Mouse (Mus musculus): ENCODE results near the gene Galr2. TPM values are rescaled to one million over a fixed set of nuclear protein-coding genes. Genes with fewer than 3 reads are reported as not detected.

Galr2 gene
- polyA plus RNA-seq, 1 experiment = 1.1 TPM

DNA sequence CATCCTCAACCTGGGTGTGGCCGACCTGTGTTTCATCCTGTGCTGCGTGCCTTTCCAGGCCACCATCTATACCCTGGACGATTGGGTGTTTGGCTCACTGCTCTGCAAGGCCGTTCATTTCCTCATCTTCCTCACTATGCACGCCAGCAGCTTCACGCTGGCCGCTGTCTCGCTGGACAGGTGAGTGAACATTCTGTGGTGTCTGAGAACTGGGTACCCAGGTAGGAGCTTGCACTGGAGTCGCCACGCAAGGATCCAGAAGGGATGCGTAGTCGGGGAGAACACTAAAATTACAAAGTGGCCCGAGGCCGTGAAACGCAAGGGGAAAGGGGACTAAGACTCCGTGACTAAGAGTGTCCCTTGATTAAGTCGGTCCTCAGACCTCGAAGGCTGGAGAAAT is 932 bp downstream of the Galr2 start:
- TF ChIP-seq CTCF (IDR thresholded peaks at IDR 0.05; ENCODE audit: borderline replicate concordance, control insufficient read depth, extremely low read depth, insufficient read depth, low read length, poor library complexity) = no peak
- TF ChIP-seq POLR2A (IDR thresholded peaks at IDR 0.05; ENCODE audit: control insufficient read depth, extremely low read depth, insufficient read depth, low read length, poor library complexity) = no peak
- 9% methylated on average over 18 of the region's 18 CpGs for WGBS
- H3K27me3 ChIP-seq (ENCODE audit: control insufficient read depth, insufficient read depth, low read length) = peaks cover 31% of the 10 kb centered on the region; the same call in 1 of the 2 replicates
- no peak overlapping the region for H3K4me3 ChIP-seq (ENCODE audit: control insufficient read depth, insufficient read depth, low read length)
- no peaks in the 10 kb centered on the region for H3K36me3 ChIP-seq (ENCODE audit: control insufficient read depth, insufficient read depth, low read length)
- H3K4me1 ChIP-seq (replicated peaks; ENCODE audit: control insufficient read depth, insufficient read depth, low read length) = no peaks in the 10 kb centered on the region; the same call in 1 of the 2 replicates
- no peak for DNase-seq
- H3K27ac ChIP-seq (ENCODE audit: control insufficient read depth, insufficient read depth, low read length) = no peak overlapping the region

DNA sequence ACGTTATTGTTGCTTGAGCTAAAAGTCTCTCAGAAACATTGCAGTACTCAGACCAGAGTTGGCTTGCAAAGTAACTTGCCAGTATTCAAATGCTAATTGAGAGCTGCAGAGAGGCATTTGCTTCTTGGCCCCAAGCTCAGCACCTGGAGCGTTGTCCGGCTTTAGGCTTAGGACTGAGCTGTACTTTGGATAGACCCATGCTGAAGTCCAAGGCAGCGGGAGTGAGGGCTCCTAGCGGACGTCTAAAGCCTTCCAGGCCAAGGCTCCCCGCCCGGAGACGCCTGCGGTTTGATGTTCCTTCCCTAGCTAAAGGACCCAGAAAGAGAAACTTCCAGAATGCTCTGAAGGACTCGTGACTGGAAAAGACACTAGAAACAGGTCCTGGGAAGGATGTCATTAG is 1.4 kb downstream of the Galr2 start:
- H3K36me3 ChIP-seq (ENCODE audit: control insufficient read depth, insufficient read depth, low read length) = no peaks in the 10 kb centered on the region
- no peaks in the 10 kb centered on the region; the same call in 1 of the 2 replicates for H3K4me1 ChIP-seq (replicated peaks; ENCODE audit: control insufficient read depth, insufficient read depth, low read length)
- no peak for DNase-seq
- no peak overlapping the region for H3K27ac ChIP-seq (ENCODE audit: control insufficient read depth, insufficient read depth, low read length)
- H3K27me3 ChIP-seq (ENCODE audit: control insufficient read depth, insufficient read depth, low read length) = peaks cover 31% of the 10 kb centered on the region; the same call in 1 of the 2 replicates
- WGBS = 3% methylated on average over 11 of the region's 11 CpGs
- TF ChIP-seq POLR2A (IDR thresholded peaks at IDR 0.05; ENCODE audit: control insufficient read depth, extremely low read depth, insufficient read depth, low read length, poor library complexity) (no peak), CTCF (IDR thresholded peaks at IDR 0.05; ENCODE audit: borderline replicate concordance, control insufficient read depth, extremely low read depth, insufficient read depth, low read length, poor library complexity) (no peak)
- H3K4me3 ChIP-seq (ENCODE audit: control insufficient read depth, insufficient read depth, low read length) = no peak overlapping the region

- no peak for TF ChIP-seq POLR2A (IDR thresholded peaks at IDR 0.05; ENCODE audit: control insufficient read depth, extremely low read depth, insufficient read depth, low read length, poor library complexity)
- no peak for TF ChIP-seq CTCF (IDR thresholded peaks at IDR 0.05; ENCODE audit: borderline replicate concordance, control insufficient read depth, extremely low read depth, insufficient read depth, low read length, poor library complexity)
- no peak for DNase-seq
- no peaks in the 10 kb centered on the region for H3K36me3 ChIP-seq (ENCODE audit: control insufficient read depth, insufficient read depth, low read length)
- peaks cover 31% of the 10 kb centered on the region; the same call in 1 of the 2 replicates for H3K27me3 ChIP-seq (ENCODE audit: control insufficient read depth, insufficient read depth, low read length)
- H3K4me1 ChIP-seq (replicated peaks; ENCODE audit: control insufficient read depth, insufficient read depth, low read length) = no peaks in the 10 kb centered on the region; the same call in 1 of the 2 replicates
- 12% methylated on average over 48 of the region's 48 CpGs for WGBS
- H3K27ac ChIP-seq (ENCODE audit: control insufficient read depth, insufficient read depth, low read length) = no peak overlapping the region
- H3K4me3 ChIP-seq (ENCODE audit: control insufficient read depth, insufficient read depth, low read length) = no peak overlapping the region
Observed at GRCm38 (mm10) chr11:116282912-116283521, 2.3 kb downstream of the Galr2 start.

DNA sequence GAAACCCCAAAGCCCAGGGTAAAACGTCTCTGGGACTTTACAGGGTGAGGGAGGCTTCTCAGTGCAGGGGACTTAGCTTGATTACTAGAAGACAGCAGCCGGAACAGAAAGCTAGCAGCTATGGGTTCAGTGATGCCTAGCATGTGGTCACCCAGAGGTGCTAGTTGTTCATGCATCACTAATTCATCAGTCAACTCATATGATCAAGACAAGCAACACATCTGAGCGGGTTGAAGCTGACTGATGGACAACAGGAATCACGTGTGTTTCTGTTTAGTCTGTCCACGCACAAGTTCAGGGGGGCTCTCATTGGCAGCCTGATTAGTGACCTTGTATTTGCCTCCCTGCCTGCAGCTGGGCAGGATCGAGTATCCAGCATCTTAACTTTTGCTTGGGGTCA is 3.2 kb downstream of the Galr2 start:
- no peak for DNase-seq
- H3K36me3 ChIP-seq (ENCODE audit: control insufficient read depth, insufficient read depth, low read length) = no peaks in the 10 kb centered on the region; the same call in 1 of the 2 replicates
- TF ChIP-seq POLR2A (IDR thresholded peaks at IDR 0.05; ENCODE audit: control insufficient read depth, extremely low read depth, insufficient read depth, low read length, poor library complexity) (no peak), CTCF (IDR thresholded peaks at IDR 0.05; ENCODE audit: borderline replicate concordance, control insufficient read depth, extremely low read depth, insufficient read depth, low read length, poor library complexity) (no peak)
- no peaks in the 10 kb centered on the region; the same call in 1 of the 2 replicates for H3K4me1 ChIP-seq (replicated peaks; ENCODE audit: control insufficient read depth, insufficient read depth, low read length)
- whole genome bisulfite sequencing = 73% methylated on average over 6 of the region's 6 CpGs
- peaks cover 31% of the 10 kb centered on the region; the same call in 1 of the 2 replicates for H3K27me3 ChIP-seq (ENCODE audit: control insufficient read depth, insufficient read depth, low read length)
- H3K4me3 ChIP-seq (ENCODE audit: control insufficient read depth, insufficient read depth, low read length) = no peak overlapping the region
- H3K27ac ChIP-seq (ENCODE audit: control insufficient read depth, insufficient read depth, low read length) = no peak overlapping the region

GRCm38 (mm10) chr11:116285770-116286191 is 5.0 kb downstream of the Galr2 start:
- TF ChIP-seq POLR2A (IDR thresholded peaks at IDR 0.05; ENCODE audit: control insufficient read depth, extremely low read depth, insufficient read depth, low read length, poor library complexity) = no peak
- no peaks in the 10 kb centered on the region; the same call in 1 of the 2 replicates for H3K4me1 ChIP-seq (replicated peaks; ENCODE audit: control insufficient read depth, insufficient read depth, low read length)
- no peak overlapping the region for H3K27ac ChIP-seq (ENCODE audit: control insufficient read depth, insufficient read depth, low read length)
- DNase-seq = no peak
- H3K36me3 ChIP-seq (ENCODE audit: control insufficient read depth, insufficient read depth, low read length) = peaks cover 3% of the 10 kb centered on the region; the same call in 1 of the 2 replicates
- H3K4me3 ChIP-seq (ENCODE audit: control insufficient read depth, insufficient read depth, low read length) = no peak overlapping the region
- WGBS = 81% methylated on average over 7 of the region's 7 CpGs
- peaks cover 26% of the 10 kb centered on the region; the same call in 1 of the 2 replicates for H3K27me3 ChIP-seq (ENCODE audit: control insufficient read depth, insufficient read depth, low read length)

DNA sequence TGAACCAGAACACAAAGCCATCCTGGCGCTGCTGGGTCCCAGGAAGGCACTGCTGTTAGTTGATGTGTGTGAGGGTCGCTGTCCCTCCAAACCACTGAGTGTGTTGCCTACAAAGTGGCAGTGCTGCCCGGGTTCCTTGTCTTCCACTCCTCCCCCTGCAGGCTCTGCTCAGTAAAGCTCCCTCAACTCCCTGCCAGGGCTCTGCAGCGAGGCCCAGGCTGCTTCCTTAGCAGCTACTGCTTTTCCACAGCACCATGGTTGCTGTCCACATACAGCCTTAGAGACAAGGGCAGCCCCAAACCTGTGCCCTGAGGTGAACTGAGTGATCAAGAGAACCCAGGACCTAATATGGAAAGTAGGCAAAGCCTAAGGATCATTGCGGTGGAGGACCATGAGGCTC is 6.6 kb downstream of the Galr2 start:
- no peak for TF ChIP-seq CTCF (IDR thresholded peaks at IDR 0.05; ENCODE audit: borderline replicate concordance, control insufficient read depth, extremely low read depth, insufficient read depth, low read length, poor library complexity)
- no peak for TF ChIP-seq POLR2A (IDR thresholded peaks at IDR 0.05; ENCODE audit: control insufficient read depth, extremely low read depth, insufficient read depth, low read length, poor library complexity)
- 87% methylated on average over 5 of the region's 5 CpGs for WGBS
- H3K4me3 ChIP-seq (ENCODE audit: control insufficient read depth, insufficient read depth, low read length) = no peak overlapping the region

More for the DNA sequence above, 6.6 kb downstream of the Galr2 start:
- H3K27ac ChIP-seq (ENCODE audit: control insufficient read depth, insufficient read depth, low read length) = no peak overlapping the region
- peaks cover 14% of the 10 kb centered on the region; the same call in 1 of the 2 replicates for H3K27me3 ChIP-seq (ENCODE audit: control insufficient read depth, insufficient read depth, low read length)
- peaks cover 10% of the 10 kb centered on the region; the same call in 1 of the 2 replicates for H3K36me3 ChIP-seq (ENCODE audit: control insufficient read depth, insufficient read depth, low read length)
- DNase-seq = no peak
- H3K4me1 ChIP-seq (replicated peaks; ENCODE audit: control insufficient read depth, insufficient read depth, low read length) = no peaks in the 10 kb centered on the region

Measured in thymus, adult 2 months (tissue).